Mouse (Mus musculus) lung, postnatal 0 days (tissue): ENCODE measurements at regions not wholly inside any gene's neighbourhood (a gene's known extent, or its start where the extent isn't known, plus 50 kb on each side); places are given as distances from the start of the nearest gene placed in this dataset.

Source experiments
- CTCF ChIP-seq: IDR thresholded peaks from 2 replicates; pipeline ENCODE4 v1.5.1; 2016; ENCODE audit warnings: antibody characterized with exemption, mild to moderate bottlenecking
- EP300 ChIP-seq: IDR thresholded peaks from 2 replicates; pipeline ENCODE4 v1.6.1; 2016; ENCODE audit warnings: antibody characterized with exemption, mild to moderate bottlenecking, control low read depth

DNA sequence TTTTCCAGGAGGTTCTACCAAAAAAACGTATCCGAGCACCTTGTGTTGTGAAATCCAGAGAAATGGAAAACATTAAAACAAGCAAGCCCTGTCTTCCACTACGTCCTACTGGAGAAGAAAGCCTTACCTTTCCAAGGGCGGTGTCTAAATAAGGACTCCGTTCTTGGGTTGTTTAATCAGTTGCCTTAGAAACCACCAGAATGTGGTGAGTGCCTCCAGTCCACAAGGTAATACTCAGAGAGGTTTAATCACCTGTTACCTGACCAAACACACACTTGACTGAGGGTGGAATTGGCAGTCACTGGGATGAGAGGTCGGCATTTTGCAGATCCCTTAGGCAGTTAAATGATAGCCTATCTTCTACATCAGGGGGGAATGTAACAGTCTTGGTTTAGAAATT lies 209.6 kb upstream of the Atp2b1 start:
- TF ChIP-seq EP300 (peak; percentile 59; the same call in 1 of the 2 replicates), CTCF (no peak)
